Mouse (Mus musculus) midbrain, embryonic 11.5 days (tissue): ENCODE data around the gene Myod1. TPM values are rescaled to one million over a fixed set of nuclear protein-coding genes. Genes with fewer than 3 reads are reported as not detected.

Source experiments
- ATAC-seq: fragments of 200-750 bp; cut with Nextera tagmentation; 2 replicates; pipeline ENCODE4 v1.8.0; 2017; ENCODE audit warnings: moderate TSS enrichment, moderate library complexity; ENCODE audit not compliant: low FRiP score
- DNase-seq: peaks from one replicate; pipeline ENCODE4 v3.0.0; 2015; ENCODE audit warnings: low spot score; ENCODE audit errors: missing footprints
- H3K27ac ChIP-seq: fragments of 300-500 bp; sonication (generic); 2 replicates; pipeline ENCODE4 v1.5.1; 2014; ENCODE audit warnings: low read depth, low read length
- H3K27me3 ChIP-seq: fragments of 300-500 bp; sonication (generic); 2 replicates; pipeline ENCODE4 v1.6.1; 2014; ENCODE audit warnings: mild to moderate bottlenecking, low read length, moderate library complexity, mixed read lengths; ENCODE audit not compliant: control insufficient read depth, insufficient read depth
- H3K36me3 ChIP-seq: fragments of 300-500 bp; sonication (generic); 2 replicates; pipeline ENCODE4 v1.6.1; 2014; ENCODE audit warnings: mild to moderate bottlenecking, low read length, moderate library complexity, mixed read lengths; ENCODE audit not compliant: control insufficient read depth, insufficient read depth
- H3K4me1 ChIP-seq: fragments of 300-500 bp; sonication (generic); 2 replicates; pipeline ENCODE4 v1.6.1; 2014; ENCODE audit warnings: low read length; ENCODE audit not compliant: control insufficient read depth, insufficient read depth
- H3K4me2 ChIP-seq: fragments of 300-500 bp; sonication (generic); 2 replicates; pipeline ENCODE4 v1.6.1; 2014; ENCODE audit warnings: mild to moderate bottlenecking, moderate library complexity
- H3K4me3 ChIP-seq: fragments of 300-500 bp; sonication (generic); 2 replicates; pipeline ENCODE4 v1.5.1; 2014; ENCODE audit warnings: low read depth, low read length
- H3K9ac ChIP-seq: fragments of 300-500 bp; sonication (generic); 2 replicates; pipeline ENCODE4 v1.6.1; 2014; ENCODE audit warnings: low read length
- H3K9me3 ChIP-seq: fragments of 300-500 bp; sonication (generic); 2 replicates; pipeline ENCODE4 v1.6.1; 2016; ENCODE audit warnings: low read length; ENCODE audit not compliant: control insufficient read depth
- WGBS: fragments of 180-500 bp; shearing (Covaris S2); extraction: QIAGEN DNeasy Blood & Tissue Kit; methylation state at CpG from one replicate; pipeline ENCODE4 v1.1.7; 2014; 5-methylcytosine and 5-hydroxymethylcytosine counted together
- polyA plus RNA-seq: library from polyadenylated mRNA; unstranded; fragments of >200 nt; fragmentation: Nextera tagmentation; extraction: Ambion mirVana; gene quantifications from 2 replicates; pipeline ENCODE4 v1.2.1, GENCODE M21; 2014

The Myod1 gene
- polyA plus RNA-seq, 1 experiment from 2014 or later = not detected

GRCm38 (mm10) chr7:46403616-46404485, 27.6 kb downstream of the Myod1 start:
- Histone ChIP-seq H3K9ac (no peak overlapping the region), H3K27me3 (peaks cover 9% of the 10 kb centered on the region), H3K4me1 (no peaks in the 10 kb centered on the region), H3K36me3 (no peaks in the 10 kb centered on the region), H3K27ac (no peak overlapping the region), H3K4me2 (no peak overlapping the region), H3K4me3 (no peak overlapping the region), H3K9me3 (no peaks in the 10 kb centered on the region)
- ATAC-seq = no peak
- DNase-seq = no peak
- WGBS = 80% methylated on average over 15 of the region's 15 CpGs

DNA sequence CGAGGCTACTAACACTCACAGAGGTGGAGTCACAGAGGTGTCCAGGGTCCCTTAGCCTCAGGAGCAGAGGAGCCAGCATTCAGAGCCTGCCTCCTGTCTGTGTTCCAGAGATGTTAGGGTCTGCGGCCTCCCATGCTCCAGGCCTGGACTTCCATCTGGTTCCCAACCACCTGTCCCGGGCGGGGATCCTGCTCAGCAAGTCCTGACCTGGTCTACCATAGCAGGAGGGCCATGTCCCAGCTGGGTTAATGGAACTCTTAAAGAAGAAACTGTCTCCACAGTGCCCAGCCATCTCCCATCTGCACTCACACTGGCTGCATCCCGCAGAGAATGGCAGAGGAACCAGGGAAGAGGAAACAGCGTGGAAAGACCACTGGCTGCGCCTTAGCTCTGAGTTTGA, 28.5 kb downstream of the Myod1 start:
- 90% methylated on average over 7 of the region's 7 CpGs for WGBS
- Histone ChIP-seq H3K4me2 (no peak overlapping the region), H3K4me1 (no peaks in the 10 kb centered on the region), H3K27me3 (peaks cover under 1% of the 10 kb centered on the region), H3K27ac (no peak overlapping the region), H3K4me3 (no peak overlapping the region), H3K9ac (no peak overlapping the region), H3K9me3 (no peaks in the 10 kb centered on the region), H3K36me3 (no peaks in the 10 kb centered on the region)
- ATAC-seq (no peak), DNase-seq (no peak)

DNA sequence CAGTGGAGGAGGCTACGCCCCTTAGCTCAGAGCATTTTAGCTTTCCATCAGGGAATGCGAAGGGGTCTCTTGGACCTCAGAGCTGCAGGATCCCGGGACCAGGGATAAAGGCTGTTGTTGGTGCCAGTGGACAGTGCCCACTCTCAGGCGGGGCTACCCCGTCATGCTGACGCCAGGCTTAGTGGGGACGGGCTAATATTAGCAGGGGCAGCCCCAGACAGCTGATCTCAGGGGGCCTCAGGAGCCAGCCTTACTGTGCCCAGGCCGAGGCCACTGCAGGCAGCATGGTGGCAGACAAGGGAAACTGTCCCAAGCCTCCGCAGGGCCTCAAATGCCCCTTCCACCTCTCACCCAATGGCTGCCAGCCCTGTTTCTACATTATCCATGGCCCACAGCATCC, 32.3 kb downstream of the Myod1 start:
- no peak overlapping the region for H3K9ac ChIP-seq
- H3K4me2 ChIP-seq = no peak overlapping the region
- WGBS = 90% methylated on average over 9 of the region's 9 CpGs
- ATAC-seq (no peak), DNase-seq (no peak)
- H3K9me3 ChIP-seq = no peaks in the 10 kb centered on the region
- no peak overlapping the region for H3K4me3 ChIP-seq
- H3K36me3 ChIP-seq = no peaks in the 10 kb centered on the region
- H3K4me1 ChIP-seq = no peaks in the 10 kb centered on the region
- no peaks in the 10 kb centered on the region for H3K27me3 ChIP-seq
- H3K27ac ChIP-seq = no peak overlapping the region

GRCm38 (mm10) chr7:46409204-46409789, 33.0 kb downstream of the Myod1 start:
- DNase-seq (no peak), ATAC-seq (no peak)
- 44% methylated on average over 12 of the region's 12 CpGs for WGBS
- Histone ChIP-seq H3K9ac (no peak overlapping the region), H3K9me3 (no peaks in the 10 kb centered on the region), H3K27ac (no peak overlapping the region), H3K27me3 (no peaks in the 10 kb centered on the region), H3K4me2 (no peak overlapping the region), H3K36me3 (no peaks in the 10 kb centered on the region), H3K4me1 (no peaks in the 10 kb centered on the region), H3K4me3 (no peak overlapping the region)

DNA sequence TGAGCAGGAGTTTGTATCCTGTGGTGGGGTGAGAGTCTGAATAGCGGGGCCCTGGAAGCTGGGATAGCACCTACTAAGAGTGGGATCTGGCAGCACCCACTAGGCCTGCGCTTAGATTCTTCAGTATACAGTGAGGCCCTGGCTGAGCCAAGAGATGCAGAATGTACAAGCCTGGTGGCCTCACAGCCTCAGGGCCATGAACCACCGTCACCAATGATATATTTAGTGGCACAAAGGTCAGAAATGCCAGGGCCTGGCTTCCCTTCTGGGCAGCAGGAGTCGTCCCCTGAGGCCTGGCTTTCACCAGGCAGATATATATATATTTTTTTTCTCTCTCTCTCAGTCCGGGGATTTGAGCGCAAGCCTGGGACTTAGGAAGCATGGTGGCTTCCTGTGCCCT, 34.5 kb downstream of the Myod1 start:
- DNase-seq (no peak), ATAC-seq (no peak)
- H3K9ac ChIP-seq = no peak overlapping the region
- no peak overlapping the region for H3K4me3 ChIP-seq
- H3K36me3 ChIP-seq = no peaks in the 10 kb centered on the region
- H3K27me3 ChIP-seq = no peaks in the 10 kb centered on the region
- no peaks in the 10 kb centered on the region for H3K4me1 ChIP-seq
- no peak overlapping the region for H3K27ac ChIP-seq
- WGBS = 90% methylated on average over 6 of the region's 6 CpGs
- no peak overlapping the region for H3K4me2 ChIP-seq
- no peaks in the 10 kb centered on the region for H3K9me3 ChIP-seq

DNA sequence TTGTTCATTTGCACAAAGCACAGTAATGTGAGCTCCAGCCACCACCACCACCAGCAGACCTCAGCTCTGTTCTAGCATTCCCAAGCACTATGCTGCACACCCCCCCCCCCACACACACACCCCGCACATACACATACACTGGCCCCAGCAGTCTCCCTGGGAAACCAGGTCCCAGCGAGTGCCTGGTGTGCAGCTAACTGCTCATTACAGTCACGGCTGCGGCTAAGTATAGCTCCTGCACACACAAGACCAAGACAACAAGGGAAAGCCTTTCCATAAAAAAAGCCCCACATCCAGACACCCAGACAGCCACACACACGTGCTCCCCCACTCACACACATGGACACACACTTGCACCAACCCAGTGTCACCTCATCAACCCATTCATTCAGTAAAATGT, 36.5 kb downstream of the Myod1 start:
- Histone ChIP-seq H3K4me1 (no peaks in the 10 kb centered on the region), H3K4me2 (no peak overlapping the region), H3K9me3 (no peaks in the 10 kb centered on the region), H3K9ac (no peak overlapping the region), H3K4me3 (no peak overlapping the region), H3K27ac (no peak overlapping the region), H3K27me3 (no peaks in the 10 kb centered on the region), H3K36me3 (no peaks in the 10 kb centered on the region)
- WGBS = 87% methylated on average over 5 of the region's 5 CpGs
- ATAC-seq = no peak
- no peak for DNase-seq

GRCm38 (mm10) chr7:46413959-46414725, 37.9 kb downstream of the Myod1 start:
- no peak overlapping the region for H3K27ac ChIP-seq
- DNase-seq (no peak), ATAC-seq (no peak)
- no peaks in the 10 kb centered on the region for H3K36me3 ChIP-seq
- no peak overlapping the region for H3K9ac ChIP-seq
- no peaks in the 10 kb centered on the region for H3K9me3 ChIP-seq
- no peaks in the 10 kb centered on the region for H3K27me3 ChIP-seq
- no peak overlapping the region for H3K4me2 ChIP-seq
- no peaks in the 10 kb centered on the region for H3K4me1 ChIP-seq
- WGBS = 81% methylated on average over 6 of the region's 6 CpGs
- H3K4me3 ChIP-seq = no peak overlapping the region

- no peaks in the 10 kb centered on the region for H3K4me1 ChIP-seq
- no peak overlapping the region for H3K4me2 ChIP-seq
- DNase-seq = no peak
- no peaks in the 10 kb centered on the region for H3K36me3 ChIP-seq
- no peak overlapping the region for H3K4me3 ChIP-seq
- WGBS = 79% methylated on average over 14 of the region's 14 CpGs
- no peak overlapping the region for H3K9ac ChIP-seq
- H3K9me3 ChIP-seq = no peaks in the 10 kb centered on the region
- no peaks in the 10 kb centered on the region for H3K27me3 ChIP-seq
- no peak for ATAC-seq
- no peak overlapping the region for H3K27ac ChIP-seq
These were observed 39.6 kb downstream of the Myod1 start for GRCm38 (mm10) chr7:46415818-46416425.
